Mouse (Mus musculus) kidney, postnatal 25 days (tissue): ENCODE results near the gene Adar.

Experiments used
- DNase-seq, 2 experiments: peaks; one replicate each; pipeline ENCODE4 v3.0.0; 2021; ENCODE audit warnings: mixed read lengths in 2 of 2

The Adar gene

DNA sequence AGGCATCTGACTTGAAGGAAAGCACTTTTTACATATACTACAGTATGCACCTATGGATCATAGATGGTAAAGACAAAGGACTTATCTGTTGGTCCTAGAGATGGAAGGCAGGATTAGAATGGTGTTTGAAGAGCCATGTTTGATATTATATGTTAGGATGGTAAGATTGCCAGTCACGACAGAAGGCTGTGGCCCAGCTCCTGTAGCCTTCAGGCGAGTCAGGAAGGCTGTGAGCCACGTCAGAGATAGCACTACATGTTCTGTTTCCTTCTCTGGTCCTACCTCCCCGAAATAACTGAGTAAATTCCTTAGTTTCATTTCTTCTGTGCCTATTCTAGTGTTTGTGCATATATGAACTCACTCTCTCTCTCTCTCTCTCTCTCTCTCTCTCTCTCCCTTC is 17.3 kb downstream of the Adar start:
- no peak for DNase-seq

DNA sequence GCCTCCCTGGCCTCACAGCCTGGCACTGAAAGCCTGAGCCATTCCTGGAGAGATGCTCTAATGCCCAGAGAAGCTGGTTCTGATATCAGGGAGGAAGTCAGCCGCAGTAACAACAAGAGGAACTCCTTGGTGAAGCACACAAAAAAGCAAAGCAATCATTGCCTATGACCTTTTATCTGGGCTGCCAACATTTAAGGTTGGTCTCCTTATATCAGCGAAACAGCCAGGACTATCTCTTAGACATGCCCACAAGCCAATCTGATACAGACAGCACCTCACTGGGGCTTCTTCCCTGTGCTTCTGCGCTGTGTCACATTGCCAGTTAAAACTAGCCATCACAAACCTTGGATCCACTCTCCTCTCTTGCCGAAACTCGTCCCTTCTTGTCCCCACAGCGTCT is 23.7 kb downstream of the Adar start:
- no peak for DNase-seq

DNA sequence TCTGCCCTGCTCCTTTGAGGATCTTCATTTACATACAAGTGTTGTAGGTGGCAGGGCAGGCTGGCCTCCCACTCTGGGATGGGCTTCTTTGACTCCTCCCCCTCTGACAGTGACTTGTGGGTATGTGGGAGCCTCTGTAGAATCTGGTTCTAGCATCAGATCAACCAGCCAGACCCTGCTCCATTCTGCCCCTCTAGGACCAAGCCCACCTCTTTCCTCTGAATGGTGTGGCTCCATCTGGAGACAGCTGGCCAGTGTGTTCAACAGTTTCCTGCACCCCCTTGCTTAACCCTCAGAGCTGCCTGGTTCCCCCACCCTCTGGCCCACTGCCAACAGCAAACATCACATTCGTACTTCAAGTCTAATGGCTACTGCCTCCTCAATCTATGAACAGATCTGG is 37.5 kb downstream of the Adar start:
- peak; percentile 13 to 47 for DNase-seq

DNA sequence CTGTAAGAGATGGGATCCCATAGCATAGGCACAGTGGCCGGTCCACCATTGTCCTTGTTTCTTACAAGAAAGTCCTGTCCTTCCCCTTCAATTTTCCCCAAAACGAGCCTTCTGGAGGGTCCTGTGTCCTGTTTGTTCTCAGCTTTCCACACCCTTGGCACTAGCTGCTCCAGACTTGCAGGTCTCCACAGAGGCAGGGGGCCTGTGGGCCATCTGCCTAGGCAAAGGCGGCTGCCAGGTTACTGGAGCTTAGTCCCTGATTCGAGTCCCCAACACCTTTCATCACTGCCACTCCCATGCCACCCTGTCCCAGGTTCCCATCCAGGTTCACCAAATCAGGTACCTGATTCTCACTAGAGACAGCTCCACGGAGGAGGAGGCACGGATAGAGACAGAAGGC is 40.5 kb downstream of the Adar start:
- DNase-seq: no peak

DNA sequence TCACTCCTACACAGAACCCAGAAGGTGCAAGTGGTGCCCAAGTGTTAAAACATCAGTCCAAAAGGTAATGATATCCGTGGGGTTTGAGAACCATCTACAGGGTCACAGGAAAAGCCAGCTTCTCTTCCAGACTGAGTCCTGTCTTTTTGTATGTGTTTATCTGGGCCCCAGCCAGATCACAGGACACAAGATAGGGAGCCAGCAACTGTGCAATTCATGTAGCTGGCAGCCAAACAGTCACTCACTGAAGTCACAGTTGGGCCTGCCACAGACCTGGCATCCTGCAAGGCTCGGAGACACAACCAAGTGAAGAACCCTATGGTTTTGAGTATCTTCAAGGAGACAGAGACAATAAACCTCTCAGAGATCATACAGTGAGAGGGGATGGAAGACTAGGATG is 43.0 kb downstream of the Adar start:
- no peak for DNase-seq

DNA sequence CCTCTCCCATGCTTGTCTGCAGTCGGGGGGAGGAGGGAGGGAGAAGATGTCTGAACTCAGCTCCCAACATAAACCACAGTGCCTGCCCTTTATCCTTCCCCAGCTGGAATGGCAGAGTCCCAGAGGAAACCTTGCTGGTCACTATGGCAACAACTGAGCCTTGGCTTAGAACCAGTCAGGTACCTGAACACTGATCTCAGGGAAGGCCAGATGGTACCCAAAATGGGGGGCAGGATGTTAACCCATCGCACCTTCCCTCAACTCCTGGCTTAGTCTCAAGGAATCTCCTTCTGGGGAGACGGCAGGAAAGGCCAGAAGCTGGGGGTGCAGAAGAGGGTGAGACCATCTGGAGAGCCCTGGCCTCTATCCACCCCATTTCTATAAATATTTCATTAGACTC is 45.0 kb downstream of the Adar start:
- DNase-seq: no peak

DNA sequence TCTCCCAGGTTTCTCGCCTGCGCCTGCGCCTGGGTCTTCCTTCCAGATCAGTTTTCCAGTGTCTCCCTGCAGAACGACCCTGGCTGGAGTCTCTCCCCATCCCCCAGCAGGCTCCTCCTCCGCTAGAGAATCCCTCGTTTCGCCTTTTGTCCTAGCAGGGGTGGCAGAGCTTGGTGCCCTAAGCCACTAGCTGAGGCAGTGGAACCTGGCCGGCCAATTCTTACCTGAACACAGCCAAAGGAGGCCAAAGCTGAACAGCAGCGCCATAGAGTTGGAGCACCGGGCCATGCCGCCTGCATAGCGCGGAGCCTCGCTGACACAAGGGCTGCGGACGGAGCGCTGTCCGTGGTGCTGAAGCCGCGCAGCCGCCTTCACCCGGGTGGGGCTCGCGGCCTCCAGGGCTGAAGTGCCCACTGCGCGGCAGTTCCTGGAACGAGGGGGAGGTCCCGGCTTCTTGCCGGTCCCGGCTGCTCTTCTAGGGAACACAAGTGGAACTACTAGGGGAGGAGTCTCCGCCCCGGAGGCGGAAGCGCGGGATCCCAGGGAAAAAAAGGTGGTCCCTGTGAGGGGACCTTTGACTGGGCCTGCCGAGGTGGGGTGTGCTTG is 49.4 kb downstream of the Adar start, which contains the start of gene Chrnb2:
Chrnb2 (minus strand) TSS at position 514 of the 606 bp plus-strand sequence.
- DNase-seq: peak; percentile 82 to 86

DNA sequence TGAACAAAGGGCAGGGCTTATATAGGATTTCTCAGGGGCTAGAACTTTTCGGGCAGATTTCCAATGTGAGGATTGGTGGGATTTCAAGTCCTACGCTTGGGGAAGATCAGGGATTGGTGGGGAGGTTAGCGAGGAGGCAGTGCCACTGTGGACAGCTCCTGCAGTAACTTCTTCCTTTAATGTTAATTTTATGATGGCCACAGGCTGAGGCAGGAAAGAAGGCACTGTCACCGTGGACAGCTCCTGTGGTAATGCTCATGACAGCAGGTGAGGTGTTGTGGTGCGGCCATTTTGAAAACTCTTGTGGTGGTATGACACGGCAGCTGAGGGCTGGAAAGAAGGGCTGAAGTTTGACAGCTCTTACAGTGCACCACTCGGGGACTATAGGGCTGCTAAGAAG is 54.8 kb downstream of the Adar start:
- DNase-seq: no peak

DNA sequence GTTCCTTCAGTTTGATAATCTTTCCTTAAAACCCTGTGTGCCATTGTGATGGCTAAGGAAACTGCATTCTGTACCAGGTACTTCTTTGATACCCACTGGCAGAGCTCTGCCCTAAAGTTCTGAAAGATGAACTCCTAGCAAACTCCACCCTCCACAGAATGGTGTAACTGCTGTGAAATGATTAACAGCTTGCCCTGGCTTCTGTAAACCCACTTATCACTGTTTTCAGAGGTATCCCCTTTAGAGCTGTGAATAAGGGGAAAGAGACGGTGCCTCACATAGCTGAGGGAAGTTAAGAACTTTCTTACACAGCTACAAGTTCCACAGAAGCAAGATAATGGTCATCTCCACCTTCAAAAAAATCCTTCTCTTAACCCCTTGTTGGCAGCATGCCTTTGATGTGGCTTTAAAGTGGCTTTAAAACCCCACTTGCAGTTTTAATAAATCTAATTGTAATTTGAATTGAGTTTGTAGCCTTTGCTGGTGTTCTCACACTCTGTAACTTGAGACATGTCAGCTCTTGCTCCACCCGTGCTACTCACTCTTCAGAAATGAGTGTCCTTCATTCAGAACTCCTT is 55.7 kb downstream of the Adar start:
- no peak for DNase-seq

DNA sequence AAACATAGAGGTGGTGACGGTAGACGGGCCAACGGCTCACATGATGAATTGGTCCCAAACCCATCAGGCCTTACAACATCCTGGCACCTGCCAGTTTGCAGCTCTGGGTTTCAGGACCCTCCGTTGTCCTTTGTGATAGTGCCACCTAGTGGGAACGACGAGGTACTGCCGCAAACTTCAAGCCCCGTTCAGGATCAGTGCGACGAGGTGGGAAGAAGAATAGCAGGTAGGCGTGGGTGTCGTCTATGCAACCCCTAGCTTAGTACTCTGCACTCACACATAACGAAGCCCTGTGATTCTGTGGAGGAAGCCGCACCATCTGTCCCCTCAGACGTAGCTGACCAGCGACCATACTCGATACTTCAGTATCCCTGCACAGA is 57.8 kb downstream of the Adar start:
- DNase-seq: peak; percentile 82 to 87

DNA sequence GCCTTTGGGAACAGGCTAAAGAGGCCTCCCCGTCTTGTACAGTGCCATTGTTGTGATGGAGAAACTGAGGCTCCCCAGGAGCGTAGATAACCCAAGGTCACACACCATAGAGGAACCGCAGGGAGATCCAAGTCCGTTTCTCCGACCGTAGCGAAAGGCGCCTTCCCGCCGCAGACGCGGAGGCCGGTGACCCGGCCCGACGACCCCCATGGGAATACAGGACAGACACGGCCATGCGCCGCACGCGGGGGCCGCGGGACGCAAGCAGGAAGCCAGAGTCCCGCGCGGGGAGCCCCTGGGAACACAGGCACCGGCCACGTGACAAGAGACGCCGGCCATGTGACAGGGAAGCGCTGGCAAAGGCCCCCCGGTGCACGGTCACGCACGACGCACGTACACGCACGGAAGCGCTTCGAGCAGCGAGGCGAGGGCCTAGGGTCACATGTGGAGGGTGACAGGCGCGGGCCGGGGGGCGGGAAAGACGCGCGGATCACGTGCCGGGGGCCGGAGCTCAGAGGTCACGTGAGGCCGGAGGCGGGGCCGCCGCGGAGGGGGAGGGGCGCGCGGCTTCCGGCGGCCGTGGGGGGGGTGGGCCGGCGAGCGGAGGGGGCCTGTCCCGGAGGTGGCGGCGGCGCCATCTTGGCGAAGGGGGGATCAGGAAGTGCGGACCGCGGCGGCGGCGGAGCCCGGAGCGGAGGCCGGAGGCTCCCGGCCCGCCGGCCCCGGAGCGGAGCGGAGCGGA is 58.3 kb downstream of the Adar start, which contains the start of gene Ube2q1:
Ube2q1 (plus strand) TSS at position 649 of the 742 bp plus-strand sequence.
- DNase-seq: peak; percentile 95 to 99

DNA sequence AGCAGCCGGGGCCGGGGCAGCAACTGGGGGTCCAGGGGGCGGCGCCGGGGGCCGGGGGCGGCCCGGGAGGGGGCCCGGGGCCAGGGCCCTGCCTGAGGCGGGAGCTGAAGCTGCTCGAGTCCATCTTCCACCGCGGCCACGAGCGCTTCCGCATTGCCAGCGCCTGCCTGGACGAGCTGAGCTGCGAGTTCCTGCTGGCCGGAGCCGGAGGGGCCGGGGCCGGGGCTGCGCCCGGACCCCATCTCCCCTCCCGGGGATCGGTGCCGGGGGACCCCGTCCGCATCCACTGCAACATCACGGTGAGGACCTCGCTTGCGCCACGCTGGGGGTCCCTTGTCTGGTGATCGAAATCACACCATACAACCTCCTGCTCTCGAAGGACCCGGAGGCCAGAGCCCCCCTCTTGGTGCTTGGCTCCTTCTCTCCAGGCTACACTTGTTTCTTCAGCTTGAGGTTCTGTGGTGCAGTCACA is 59.0 kb downstream of the Adar start:
- DNase-seq: peak; percentile 25 to 72

DNA sequence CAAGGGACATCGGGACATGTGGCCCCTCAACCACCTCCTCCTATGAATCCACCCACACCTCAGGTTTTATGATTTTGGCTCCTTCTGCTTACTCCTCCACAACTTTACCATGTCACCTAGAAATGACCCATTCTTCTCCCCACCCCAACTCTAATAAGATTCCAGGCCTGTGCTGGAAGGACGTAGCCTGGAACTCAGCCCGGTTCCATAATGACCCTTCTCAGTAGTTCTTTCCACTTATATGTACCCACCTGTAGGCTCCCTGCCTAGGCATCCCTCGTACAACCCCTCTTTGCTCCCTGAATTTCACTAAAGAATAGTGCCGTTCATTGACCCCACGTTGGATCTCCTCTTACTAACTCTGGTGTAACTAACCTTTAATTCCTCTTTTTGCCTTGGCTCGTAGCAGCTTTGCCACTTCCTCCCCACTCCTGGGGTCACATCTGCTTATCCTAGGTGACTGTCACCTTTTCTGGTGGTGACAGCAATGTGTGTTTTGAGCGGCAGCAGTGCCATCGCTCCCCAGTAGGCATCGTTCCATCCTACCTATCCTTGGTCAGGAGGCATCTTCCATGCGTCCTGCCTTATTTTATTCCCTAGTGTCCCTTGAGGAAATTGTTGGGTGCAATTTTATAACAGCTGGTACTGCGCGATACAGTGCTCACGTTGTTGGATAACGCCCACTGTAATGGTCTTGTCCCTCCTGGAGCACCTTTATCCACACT is 59.6 kb downstream of the Adar start:
- peak in 1 of 2 experiments; percentile 33 for DNase-seq

DNA sequence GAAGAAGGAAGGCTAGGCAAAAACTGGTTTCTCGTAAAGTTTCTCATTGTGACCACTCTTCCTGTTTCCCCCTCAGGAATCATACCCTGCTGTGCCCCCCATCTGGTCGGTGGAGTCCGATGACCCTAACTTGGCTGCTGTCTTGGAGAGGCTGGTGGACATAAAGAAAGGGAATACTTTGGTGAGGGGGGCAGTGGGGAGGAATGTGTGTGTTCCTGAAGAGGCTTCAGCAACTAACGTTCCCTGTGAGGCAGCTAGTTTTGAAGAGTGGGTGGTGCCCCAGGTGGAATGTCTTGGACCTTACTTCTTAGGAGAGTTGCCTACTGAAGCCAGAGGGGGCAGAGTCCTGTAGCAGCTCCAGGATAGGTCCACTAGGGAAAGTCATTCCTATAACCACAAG is 61.2 kb downstream of the Adar start:
- DNase-seq: no peak

DNA sequence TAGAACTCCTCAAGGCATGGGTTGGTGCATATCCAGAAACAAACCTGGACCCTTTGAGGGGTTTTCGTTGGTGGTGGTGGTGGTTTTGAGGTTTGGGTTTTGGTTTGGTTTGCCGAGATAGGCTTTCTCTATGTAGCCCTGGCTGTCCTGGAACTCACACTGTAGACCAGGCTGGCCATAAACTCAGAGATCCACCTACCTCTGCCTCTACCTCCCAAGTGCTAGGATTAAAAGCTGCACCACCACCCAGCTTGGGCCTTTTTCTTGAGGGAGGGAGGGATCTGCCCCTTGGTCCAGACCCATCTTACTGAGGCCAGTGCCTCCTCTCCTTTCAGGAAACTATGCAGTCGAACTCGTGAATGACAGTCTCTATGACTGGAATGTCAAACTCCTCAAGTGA is 65.3 kb downstream of the Adar start:
- DNase-seq: no peak

DNA sequence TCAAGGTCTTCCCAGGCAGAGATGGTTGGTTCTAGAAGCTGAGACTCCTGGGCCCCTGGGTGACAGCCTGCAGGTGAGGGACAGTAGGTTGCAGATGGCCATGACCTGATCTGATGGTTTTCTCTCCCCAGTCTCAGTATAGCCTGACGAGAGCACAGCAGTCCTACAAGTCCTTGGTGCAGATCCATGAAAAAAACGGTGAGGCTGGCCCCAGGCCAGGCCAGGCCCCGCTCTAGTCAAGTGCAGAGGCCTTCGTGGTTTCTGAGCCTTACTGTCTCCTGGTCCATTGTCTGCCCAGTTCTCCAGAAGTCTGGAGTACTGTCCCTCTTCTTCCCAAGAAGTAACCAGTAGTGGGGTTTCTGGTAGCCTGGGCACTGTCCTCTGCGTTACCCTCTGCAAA is 66.8 kb downstream of the Adar start:
- DNase-seq: no peak

DNA sequence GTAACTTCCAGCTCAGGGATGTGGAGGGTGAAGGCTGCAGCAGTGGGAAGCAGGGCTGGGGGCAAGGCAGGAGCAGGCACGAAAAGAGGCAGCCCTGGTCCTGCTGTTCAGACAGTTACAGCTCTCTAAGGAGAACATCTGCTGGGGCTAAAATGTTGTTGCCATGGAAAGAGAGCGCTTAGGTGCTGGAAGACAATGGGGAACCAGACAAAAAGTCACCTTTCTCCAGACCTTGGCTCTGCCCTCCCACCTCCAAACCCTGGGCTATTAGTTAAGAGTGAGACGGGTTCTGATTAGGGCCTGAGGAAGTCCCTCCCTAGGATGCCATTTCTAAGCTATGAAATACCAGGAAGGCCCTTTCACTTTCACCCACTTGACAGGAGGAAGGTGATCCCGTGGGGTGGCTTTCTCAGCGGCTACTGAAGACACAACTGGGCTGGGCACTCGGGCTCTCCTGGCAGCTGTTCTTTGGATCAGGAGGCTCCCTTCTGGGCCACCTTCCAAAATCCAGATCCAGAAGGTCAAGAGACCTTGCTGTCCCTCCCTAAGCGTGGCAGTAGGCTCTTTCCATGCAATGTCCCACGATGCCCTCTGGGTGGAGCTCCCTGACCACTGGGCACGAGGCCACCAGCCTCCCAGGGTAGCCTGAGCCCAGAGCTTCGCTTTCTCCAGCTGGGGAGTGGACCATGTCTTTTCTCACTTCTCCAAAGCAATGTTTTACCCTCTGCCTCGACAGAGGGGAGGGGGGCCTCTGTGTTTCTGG is 70.3 kb downstream of the Adar start:
- peak; percentile 85 to 92 for DNase-seq

DNA sequence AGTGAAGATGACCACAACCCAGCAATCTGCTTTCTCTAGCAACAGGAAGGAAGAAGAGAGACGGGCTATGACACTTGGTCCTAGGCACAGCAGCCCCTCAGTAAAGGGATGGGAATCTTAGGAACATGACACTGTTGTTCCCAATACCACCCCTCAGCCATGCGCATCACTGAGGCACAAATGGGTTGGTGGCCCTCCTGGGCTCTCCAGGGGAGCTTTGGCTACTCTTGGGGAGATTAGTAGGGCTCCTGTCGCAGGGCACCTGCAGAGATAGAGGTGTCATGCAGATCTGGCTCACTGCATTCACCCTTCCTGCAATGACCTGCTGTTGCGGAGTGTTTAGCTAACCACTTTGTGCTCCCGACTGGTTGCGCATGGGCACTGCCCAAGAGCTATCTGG is 71.5 kb downstream of the Adar start:
- DNase-seq: no peak

DNA sequence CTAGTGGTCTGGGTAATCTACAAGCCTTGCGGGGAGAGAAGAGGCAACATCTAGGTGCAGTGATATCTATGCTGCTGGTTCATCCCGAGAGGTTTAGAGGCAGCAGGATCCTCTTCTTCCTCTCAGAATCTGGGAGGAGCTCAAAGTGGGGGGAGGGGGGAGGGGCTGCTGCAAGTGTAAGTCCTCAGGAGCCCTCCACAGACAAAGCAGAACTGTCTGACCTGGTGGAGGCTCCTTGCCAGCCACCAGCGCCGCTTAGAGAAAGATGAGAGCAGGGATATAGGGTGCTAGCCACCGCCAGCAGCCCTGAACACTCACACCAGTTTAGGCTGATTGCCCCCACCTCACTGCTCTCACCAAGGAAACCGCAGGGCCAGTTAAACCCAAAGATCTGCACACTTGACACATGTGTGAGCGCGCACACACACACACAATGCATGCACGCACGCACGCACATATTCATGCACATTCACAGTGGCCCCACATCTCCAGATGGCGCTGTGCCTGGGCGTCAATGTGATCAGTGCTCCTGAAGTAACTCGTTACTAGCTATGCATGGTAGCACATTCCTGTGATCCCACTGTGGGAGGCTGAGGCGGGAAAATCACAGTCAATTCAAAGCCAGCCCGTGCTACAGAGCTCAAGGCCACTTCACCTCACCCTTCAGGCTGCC is 74.0 kb downstream of the Adar start:
- no peak for DNase-seq

DNA sequence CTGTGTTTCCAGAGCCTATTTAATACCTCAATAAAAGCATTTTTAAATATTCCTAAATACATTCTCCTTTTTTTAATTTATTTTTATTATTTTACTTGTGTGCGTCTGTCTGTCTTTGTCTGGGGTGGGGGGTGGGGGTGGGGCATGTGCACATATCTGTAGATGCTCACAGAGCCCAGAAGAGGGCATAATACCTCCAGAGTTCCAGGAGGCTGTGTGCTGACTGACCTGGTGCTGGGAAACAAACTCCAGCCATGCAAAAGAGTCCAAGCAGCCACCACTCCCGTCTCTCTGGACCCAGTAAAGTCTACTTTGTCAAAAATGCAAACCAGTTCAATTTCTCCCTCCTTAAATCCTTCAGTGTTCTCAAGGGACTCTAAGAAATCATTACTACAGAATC is 79.8 kb downstream of the Adar start:
- DNase-seq: no peak

DNA sequence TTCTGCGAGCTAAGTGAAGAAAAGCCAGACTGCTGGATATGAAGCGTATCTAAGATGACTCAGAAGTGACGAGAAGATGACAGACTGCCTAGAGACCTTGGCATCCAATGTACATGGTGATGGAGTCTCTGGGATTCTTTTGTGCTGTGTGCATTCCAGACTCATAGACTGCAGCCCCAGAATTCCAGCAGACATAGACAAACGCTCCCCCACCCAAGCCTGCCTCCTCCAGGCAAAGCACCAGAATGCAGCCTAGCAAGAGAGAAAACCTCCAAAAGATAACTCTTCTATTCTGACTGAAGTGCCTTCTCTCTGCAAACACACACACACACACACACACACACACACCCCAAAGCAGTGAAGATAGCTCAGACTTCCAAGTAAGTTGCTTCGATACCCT is 80.9 kb downstream of the Adar start:
- DNase-seq: no peak

DNA sequence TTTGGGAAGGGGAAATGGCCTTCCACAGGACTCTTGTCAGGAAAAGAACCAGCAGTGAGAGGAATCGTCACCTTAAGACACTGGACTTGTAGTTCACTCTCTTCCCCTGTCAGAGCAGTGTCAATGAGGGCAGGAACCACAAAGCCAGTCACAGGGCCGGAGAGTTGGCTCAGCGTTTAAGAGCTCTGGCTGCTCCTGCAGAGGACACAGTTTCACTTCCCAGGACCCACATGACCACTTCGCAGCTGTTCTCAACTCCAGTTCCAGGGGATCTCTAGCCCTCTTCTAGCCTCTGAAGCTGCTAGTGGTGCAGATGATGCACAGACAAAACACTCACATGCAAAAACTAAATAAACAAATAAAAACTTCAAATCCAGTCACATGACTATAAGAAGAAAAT is 81.5 kb downstream of the Adar start:
- peak in 1 of 2 experiments; percentile 61 for DNase-seq
